Mouse (Mus musculus) left cerebral cortex, adult 18-20 months (tissue): ENCODE measurements around the gene Dgcr2. TPM values are rescaled to one million over a fixed set of nuclear protein-coding genes. Genes with fewer than 3 reads are reported as not detected.

Source experiments
- DNase-seq, 2 experiments: peaks; one replicate each; pipeline ENCODE4 v3.0.0; 2021 to 2022; ENCODE audit warnings: low spot score in 2 of 2, mixed read lengths in 1 of 2
- long read RNA-seq, 2 experiments: library from polyadenylated mRNA; stranded (forward); transcript quantifications; one replicate each; pipeline ENCODE4 v2.0.0; 2021
- total RNA-seq, 2 experiments: library from RNA; stranded (reverse); gene quantifications; 2 replicates each; pipeline ENCODE4 v1.2.3; 2021

Gene Dgcr2
- total RNA-seq = 100 to 1,000 TPM in 1 of 2 experiments, 10 to 100 TPM in 1; 99.4 to 102 TPM
- long read RNA-seq, experiment 1, full-length matches to known transcripts = 71 of 84 reads
- long read RNA-seq, experiment 1, partial matches to known transcripts = 13 of 84 reads
- long read RNA-seq, experiment 1, other reads (novel, unspliced or antisense) = 0 of 84 reads
- long read RNA-seq, experiment 2, full-length matches to known transcripts = 55 of 65 reads
- long read RNA-seq, experiment 2, partial matches to known transcripts = 10 of 65 reads
- long read RNA-seq, experiment 2, other reads (novel, unspliced or antisense) = 0 of 65 reads

DNA sequence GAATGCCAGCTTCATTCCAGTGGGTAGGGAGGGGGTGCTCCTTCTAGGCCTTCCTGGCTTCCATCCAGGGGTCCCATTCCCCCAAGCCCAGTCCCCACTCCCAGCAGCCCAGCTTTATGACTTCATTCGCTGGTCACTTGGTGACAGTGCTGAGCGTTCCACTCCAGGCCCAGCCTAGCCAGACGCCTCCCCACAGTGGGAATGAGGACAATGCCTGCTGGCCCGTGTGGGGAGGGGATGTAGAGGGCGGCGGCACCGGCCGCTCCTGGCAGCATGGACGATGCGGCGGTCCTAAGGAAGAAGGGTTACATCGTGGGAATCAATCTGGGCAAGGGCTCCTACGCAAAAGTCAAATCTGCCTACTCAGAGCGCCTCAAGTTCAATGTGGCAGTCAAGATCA lies at the start of gene Dgcr2, which contains the start of gene Tssk2:
Gene Dgcr2 (minus strand): TSS at position 101 of the 400 bp plus-strand sequence.
Gene Tssk2 (plus strand): TSS at position 176 of the 400 bp plus-strand sequence.
- no peak for DNase-seq

DNA sequence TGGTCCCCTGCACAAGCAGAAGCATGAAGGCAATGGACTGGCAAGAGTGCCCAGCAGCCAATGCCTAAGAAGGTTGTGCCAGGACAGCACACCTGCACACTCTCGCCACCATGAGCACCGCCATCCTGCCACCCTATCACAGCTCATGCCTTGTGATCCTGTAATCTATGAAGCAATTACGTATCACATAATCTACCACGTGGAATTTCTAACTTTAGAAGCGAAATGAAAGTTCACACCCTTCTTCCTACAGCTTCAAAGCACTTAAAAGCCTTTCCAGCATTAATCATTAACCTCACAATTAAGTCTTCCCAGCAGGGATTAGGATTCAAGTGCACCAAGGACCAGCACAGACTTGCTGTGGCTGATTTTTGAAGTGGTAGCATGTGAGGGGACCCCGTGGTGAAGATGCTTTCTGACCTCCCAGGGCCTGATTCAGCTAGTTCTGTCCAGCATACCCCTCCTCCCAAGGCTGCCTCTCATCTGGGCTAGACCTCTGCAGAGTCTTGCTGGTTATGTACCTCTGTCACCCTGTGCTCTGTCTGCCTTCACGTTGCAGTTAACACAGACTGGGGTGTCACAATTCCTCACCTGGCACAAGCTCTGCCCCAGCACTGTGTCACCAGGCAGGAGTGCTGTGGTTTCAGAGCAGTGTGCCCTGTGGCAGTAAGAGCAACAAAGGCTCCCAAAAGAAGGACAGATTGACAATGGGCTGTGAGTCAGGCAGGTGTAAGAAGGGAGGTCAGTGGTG lies 46.9 kb upstream of the Dgcr2 start:
- no peak for DNase-seq

DNA sequence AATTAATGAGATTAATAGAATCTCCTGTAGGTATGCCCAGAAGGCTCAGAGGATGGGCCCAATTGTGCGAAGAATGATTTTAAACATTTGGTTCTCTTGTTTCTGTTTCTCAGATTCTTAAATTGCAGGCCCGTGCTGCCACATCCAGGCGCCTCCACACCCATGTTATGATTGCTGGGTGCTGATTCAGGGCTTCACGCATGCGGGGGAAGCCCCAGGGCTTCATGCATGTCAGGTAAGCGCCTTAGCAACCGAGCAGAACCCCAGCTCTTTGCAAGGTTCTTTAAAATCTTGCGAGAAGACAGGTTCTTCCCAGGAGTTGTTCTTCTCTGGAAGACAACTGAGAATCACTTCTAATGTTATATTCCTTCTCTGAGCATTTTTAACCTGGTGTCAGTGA lies 45.1 kb upstream of the Dgcr2 start:
- DNase-seq = no peak

DNA sequence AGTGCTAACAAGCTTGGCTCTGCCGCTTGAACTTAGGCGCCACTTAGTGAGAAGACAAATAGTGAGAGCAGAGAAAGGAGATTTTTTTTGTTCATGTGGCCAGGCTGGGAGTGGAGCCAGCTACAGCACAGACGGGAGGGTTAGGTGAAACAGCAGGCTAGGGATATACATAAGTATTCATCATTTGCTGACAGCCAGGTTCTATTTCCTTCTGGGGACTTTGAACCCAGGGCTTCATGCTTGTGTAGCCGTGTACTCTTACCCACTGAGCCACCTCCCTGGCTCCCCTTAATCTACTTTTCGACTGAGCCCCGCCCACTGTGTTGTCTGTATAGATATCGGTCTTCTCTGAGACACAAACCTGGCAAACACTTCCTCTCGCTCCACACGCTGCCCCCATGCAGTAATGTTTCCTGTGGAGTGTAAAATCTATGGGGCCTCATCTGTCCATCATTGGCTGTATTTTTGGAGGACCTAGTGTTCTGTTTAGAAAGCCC lies 40.9 kb upstream of the Dgcr2 start:
- DNase-seq = no peak

DNA sequence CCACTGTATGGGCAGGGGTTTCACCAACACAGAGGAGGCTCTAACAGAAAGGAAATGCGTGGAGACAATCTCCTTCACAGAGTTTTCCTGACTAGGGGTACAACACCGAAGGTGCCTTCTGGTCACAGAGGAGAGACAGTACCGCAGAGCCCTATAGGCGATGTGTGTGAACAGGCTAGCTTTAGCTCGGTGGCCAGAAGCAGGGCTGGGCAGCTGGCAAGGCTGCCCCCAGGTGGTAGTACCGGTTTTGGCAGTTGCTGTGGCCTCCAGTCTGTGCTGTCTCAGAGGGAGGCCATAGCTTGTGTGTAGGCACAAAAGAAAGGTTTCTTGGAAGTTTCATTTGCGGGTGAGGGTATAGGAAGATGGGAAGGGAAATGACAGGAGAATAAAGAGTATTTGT lies 40.5 kb upstream of the Dgcr2 start:
- DNase-seq = peak; percentile 54 to 61

DNA sequence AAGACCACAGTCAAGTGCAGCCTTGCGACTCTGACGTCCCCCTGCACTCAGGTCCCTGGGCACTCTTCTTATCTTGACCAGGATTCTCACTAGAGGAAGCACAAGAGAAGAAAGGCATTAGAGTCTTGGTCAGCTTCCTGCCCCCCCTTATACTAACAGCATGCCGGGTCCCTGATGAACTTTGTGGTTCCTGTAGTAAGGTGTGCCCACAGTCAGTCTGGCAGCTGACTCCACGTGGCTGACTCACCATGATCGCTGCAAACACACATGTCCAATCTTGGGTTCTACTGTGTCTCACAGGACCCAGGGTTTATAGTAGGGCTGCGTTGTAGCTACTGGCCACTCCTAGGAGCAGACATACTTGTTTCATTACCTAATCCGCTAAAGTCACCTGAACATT lies 39.8 kb upstream of the Dgcr2 start:
- no peak for DNase-seq

DNA sequence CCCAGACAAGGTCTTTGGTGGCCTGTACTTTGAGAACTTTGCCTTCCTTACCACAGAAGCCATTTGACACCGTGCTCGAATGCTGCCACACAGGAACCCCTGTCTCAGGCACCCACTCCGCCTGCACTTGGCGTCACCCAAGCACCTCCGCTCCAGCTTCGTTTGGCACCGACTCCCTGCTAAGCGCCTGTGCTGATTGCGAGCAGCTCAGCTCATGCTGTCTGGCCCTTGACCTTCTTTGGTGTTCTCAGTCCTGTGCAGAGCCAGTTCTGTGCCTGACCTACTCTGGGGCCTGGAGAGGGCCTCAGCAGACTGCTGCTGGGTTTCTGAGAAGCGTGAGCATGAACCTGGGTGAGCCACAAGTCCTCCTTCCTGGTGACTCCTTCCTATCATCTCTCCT lies 38.4 kb upstream of the Dgcr2 start:
- DNase-seq = no peak

DNA sequence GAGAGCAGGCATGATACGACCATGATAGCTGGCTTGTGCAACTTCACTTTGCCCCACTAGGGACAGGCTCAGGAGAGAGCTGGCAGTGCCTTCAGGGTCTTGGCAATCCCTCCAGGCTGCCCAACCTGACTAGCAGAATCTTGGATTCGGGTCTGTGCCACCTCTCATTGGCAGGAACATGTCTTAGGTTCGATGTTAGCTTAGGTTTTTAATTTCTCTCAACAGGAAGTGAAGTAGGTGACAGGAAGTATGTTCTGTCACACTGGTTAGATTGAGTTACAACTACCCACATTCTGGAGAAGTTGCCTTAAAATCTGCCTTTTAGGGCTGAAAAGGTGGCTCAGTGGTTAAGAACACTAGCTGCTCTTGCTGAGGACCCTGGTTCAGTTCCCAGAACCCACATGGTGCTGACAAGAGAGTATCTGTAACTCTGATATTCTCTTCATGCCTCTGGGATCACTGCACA lies 36.1 kb upstream of the Dgcr2 start:
- no peak for DNase-seq

DNA sequence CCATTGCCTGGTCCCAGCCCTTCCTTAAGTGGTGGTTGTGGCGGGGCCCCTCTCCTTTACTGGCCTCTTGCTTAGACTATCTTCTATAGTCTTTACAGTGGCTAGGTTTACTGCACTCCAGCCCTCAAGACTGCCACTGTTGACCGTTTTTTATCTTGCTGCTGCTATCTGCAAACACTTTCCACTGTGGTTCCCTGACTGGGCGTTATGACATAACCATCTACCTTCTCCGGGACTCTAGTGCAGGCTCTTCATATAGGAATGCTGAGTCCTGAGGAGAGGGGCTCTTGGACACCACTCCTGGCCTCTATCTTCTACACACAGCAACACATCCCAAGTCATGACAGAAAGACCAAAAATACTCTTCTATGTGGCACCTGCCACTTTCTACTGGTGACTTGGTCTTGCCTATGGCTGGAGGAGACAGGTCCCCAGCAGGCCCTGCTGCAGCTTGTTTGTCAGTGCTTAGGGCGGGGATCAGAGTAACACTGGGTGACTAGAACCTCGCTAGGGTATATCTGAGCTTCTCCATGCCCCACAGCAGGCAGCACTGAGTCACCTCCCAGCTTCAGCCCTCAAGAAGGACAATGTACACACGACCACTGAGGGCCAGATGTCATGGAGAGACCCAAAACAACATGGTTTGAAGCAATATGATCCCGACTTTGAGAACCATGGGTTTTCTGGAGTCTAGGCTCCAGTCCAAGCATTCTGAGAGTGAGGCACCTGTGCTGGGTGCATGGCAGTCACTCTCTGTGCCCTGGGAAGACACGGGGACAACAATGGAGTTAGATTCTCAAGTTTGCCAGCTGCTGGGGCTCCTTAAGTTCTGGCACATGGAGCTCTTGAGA lies 35.5 kb upstream of the Dgcr2 start:
- no peak for DNase-seq

DNA sequence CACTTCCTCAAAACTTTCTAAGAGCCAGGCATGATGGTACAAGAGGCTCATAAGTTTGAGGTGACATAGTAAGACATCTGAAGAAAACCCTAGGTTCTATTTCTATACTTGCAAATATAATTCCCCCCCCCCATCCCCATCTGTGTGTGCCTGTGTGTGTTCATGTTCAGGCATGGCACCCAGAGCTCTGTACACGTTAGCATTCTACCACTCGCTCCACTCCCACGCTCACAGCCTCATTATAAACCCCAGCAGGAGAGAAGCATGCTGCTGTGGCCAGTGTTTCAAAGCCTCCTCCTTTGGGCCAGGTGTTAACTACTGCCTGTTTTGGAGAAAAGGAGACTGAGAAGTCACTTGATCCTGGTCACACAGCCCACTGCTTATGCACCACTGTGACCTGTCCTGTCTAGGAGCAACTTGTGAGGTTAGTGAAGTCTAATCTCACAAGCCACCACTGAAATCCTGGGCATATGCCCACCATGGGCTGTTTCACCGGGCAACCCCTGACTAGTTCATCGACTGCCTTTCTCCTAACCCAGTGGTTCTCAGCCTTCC lies 33.6 kb upstream of the Dgcr2 start:
- no peak for DNase-seq

DNA sequence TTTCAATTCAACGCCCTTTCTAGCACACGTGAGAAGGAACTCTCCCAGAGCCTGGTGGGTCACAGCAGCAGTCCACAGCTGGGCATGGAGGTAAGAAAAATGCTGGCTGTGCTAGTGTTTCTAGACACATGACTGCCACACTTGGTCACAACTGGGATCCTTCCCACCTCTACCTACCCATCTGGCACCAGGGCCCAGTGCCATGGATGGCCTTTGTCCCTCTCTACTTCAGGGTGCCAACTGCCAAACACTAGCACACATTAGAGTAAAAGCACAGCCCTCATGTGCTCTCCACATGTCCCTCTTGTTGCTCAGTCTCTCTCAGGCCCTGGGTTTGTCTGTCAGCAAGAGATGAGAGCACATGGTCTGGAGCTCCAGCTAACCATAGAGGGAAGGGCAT lies 31.3 kb upstream of the Dgcr2 start:
- no peak for DNase-seq

DNA sequence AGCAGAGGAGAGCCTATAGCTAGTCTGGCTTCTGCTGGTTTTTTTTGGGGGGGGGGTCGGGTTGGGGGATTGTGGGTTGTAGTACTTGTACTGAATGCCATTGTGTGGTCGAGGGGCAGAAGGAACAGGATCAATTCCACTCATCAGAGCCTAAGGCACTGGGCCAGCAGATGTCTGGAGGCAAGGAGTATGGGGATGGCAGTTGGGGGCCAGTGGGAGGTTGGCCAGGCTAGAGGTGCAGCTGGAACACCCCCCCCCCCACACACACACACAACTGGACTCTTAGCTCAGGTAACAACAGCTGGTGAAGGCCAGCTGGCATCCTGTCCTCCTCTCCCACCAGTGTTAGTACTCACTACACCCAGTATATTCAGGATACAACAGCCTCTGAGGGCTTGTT lies 30.8 kb upstream of the Dgcr2 start:
- no peak for DNase-seq

DNA sequence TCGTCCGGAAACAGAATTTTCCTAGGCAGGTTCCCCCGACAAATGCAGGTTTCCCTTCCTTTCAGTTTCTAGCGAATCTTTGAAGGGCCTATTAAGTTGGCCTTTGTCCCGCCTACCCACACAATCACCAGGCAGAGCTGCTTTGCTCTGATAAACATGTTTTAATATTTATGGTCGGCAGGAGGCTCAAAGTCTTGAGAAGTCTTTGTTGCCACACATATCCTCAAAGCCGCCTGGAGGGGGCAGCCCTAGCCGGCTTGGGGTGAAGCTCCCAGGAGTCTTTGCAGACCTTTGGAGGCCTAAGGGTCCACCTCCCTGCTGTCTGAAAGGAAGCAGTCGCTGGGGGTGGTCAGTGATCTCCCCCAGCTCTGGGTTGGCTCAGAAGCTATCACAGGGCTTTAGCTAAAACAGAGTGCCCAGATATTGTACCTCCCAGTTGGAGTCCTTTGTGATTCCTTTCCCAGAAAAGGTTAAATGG lies 30.3 kb upstream of the Dgcr2 start:
- DNase-seq = peak; percentile 38 to 47

DNA sequence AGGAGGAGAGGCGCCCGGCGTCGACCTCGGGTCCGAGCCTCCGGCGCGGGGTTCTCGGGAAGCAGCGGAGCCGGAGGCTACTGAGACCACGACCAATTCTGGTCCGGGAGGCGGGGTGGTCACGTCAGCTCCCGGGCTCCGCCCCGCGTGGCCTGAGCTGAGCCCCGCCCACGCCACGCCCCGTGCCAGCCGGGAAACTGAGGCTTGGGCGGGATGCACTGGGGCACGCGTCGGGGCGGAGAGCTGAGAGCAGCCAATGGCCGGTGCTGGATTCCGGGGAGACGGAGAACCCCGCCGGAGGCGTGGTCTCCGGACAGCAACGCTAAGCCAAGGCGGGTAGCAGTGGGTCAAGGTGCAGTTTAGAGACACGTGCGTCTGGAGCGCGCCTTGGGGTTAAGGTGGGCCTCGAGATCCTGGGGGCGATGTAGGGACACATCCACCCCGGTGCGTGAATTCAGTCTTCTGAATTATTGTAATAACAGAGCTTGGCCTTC lies 29.8 kb upstream of the Dgcr2 start, which contains the start of gene Slc25a1:
Gene Slc25a1 (minus strand): TSS at position 133 of the 494 bp plus-strand sequence.
- peak; percentile 73 to 85 for DNase-seq

DNA sequence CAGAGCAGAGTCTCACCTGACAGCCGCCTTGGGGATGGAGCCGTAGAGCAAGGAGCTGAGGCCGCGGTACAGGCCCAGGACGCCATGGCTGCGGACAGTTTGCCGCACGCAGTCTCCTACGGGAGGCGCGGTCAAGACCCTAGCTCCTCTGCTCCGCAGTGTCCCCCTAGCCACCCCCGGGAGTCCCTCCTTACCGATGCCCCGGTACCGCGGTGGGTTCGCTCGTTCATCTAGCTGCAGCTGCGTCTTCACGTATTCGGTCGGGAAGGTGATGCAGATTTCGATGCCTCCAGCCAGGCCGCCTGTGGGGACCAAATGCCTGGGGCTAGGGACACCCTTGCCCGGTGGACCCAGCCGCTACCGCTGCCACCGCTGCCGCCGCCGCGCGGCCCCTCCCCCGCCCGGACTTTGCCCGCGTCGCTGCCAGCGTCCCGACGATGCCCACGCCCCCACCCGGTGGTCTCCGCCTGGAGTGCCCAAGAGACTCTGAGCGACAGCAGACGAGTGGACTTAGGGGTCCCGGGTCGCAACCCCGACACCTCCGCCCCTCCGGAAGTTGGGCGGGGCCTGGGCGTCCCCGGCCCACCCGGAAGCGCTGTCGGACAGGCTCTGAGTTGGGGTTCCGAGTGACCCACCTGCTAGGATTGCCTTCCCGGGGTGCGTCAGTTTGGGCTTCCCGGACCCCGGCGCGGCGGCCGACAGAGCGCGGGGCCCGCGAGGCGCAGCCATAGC lies 29.2 kb upstream of the Dgcr2 start:
- peak; percentile 20 to 43 for DNase-seq

DNA sequence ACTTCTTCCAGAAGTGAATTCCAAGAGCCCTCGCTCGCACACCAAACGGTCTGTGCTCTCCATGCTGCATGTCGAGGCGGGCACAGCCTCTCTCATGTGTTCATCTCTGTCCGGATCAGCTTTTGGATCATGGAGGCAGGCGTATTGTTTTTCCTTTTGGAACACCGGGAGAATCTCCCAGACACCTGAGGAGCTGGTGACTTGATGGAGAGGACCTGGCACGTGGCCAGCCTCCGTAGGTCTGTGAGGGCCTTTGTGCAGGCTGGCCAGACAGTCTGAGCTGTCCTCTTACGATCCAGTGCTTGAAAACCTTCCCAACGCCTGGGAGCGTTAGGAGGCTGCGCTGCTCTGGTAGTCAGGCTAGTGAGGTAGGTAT lies 23.8 kb upstream of the Dgcr2 start:
- DNase-seq = peak in 1 of 2 experiments; percentile 17

DNA sequence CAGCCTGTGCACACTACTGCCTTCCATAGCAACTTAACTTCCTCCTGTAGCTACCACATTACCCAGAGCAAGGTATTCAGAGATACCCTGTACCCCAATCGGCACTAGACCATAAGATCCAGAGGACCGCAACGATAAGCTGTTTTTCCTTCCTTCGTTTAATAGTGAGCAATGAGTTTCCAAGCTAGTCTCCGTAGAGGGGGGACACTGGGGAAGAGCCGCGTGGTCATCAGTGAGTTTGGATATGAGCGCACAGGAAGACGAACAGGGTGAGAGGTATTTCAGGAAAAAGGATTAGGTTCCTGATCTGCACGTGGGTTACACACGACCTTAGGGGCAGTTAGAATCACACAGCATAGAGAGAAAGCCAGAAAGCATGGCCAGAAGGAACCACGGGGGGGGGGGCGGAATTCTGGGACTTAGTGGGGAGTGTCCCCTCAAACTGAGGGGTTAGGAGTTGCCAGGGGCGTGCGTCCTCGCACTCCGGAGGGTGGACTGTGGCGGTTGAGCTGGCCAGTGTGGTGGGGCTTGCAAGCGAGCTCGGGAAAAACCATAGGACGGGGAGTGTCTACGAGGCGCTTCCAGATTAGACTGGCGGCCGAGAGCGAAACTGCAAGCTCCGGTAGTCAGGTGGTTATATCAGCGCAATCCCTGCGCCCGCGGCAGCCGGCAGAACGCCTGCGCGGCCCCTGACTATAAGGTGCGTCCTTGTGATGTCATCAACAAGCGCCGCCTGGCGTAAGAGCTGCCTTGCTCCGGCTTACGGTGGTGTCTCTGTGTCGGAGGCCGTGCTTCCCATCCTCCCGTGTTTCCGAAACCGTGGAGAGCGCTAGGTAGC lies 23.2 kb upstream of the Dgcr2 start:
- peak; percentile 96 to 98 for DNase-seq

DNA sequence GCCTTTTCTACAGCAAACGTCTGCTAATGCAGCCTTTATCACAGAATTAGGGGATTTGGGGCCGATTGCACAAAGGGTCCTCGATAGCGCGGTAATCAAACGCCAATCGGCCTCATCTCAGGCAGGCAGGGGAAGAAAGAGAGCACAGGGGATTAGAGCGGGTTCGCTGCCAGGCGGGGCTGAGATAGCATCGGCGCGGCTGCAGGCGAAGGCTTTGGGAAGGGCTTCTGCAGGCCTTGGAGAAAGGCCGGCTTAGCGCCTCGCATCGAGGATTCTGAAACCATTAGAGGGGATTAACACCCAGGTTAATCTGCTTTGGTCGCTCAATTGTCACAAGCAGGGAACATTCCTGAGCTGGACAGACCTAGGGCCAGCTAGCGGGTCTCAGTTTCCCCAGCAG lies 22.2 kb upstream of the Dgcr2 start:
- DNase-seq = no peak
